Comparison of ENCODE assay signal across 28 mouse cellular contexts in genomic region chr9:110273507-110273906, GRCm38 (mm10). TPM values are rescaled to one million over a fixed set of nuclear protein-coding genes. Genes with fewer than 3 reads are reported as not detected.
A peak's percentile ranks its signal among the peaks of the same experiment; 100 is the strongest.
DNase-seq lines count a peak whose midpoint lies in the region; ATAC-seq and TF ChIP-seq lines count a peak whose summit lies in the region.
"Had no signal": no experiment of that assay in that cellular context is flagged by ENCODE, and none has a peak within 500 bp of the region (broad histone marks: within the 10 kb centered on the region; RNA-seq: fewer than 3 reads in every experiment).

No protein-coding gene starts in this region.

- no peak overlapping the region for H3K9ac ChIP-seq in hindbrain, postnatal 0 days (replicated peaks; ENCODE audit: low read length)
- H3K9ac ChIP-seq in hindbrain, embryonic 16.5 days (ENCODE audit: low read depth, low read length): no peak overlapping the region
- no peak overlapping the region for H3K9ac ChIP-seq in midbrain, postnatal 0 days (replicated peaks; ENCODE audit: low read length, poor library complexity, severe bottlenecking)
- no peak overlapping the region for H3K9ac ChIP-seq in midbrain, embryonic 13.5 days (replicated peaks)
- H3K9ac ChIP-seq: embryonic facial prominence, embryonic 13.5 days; forebrain, embryonic 12.5 days; forebrain, embryonic 15.5 days; hindbrain, embryonic 12.5 days; hindbrain, embryonic 15.5 days had no signal

- ATAC-seq in hindbrain, postnatal 0 days: no peak
- ATAC-seq in hindbrain, embryonic 16.5 days: no peak
- no peak for ATAC-seq in midbrain, postnatal 0 days (ENCODE audit: low FRiP score)
- ATAC-seq in midbrain, embryonic 13.5 days: no peak
- ATAC-seq in megakaryocyte progenitor cell, adult 5-6 weeks (replicated peaks; ENCODE audit: poor library complexity): 0 out of 2 replicates have a peak, but pooled peaks have one; percentile 31
- ATAC-seq: activated CD4-positive, CD25-positive, alpha-beta regulatory T cell, adult 4 months; forebrain, embryonic 15.5 days; inflammation-experienced regulatory T-cells, adult 6 months had no signal

- 74% methylated on average over 4 of the region's 4 CpGs for WGBS in hindbrain, postnatal 0 days
- WGBS in hindbrain, embryonic 16.5 days: 80% methylated on average over 4 of the region's 4 CpGs
- 71% methylated on average over 4 of the region's 4 CpGs for WGBS in midbrain, postnatal 0 days
- 80% methylated on average over 4 of the region's 4 CpGs for WGBS in midbrain, embryonic 13.5 days

- no peak overlapping the region for H3K4me2 ChIP-seq in hindbrain, postnatal 0 days (ENCODE audit: low read depth, low read length)
- H3K4me2 ChIP-seq in hindbrain, embryonic 16.5 days (ENCODE audit: low read length): no peak overlapping the region
- no peak overlapping the region for H3K4me2 ChIP-seq in midbrain, postnatal 0 days (ENCODE audit: low read depth, low read length, poor library complexity, severe bottlenecking)
- no peak overlapping the region for H3K4me2 ChIP-seq in midbrain, embryonic 13.5 days (replicated peaks)
- H3K4me2 ChIP-seq: embryonic facial prominence, embryonic 13.5 days; forebrain, embryonic 12.5 days; forebrain, embryonic 15.5 days; heart, embryonic 11.5 days; hindbrain, embryonic 12.5 days; hindbrain, embryonic 15.5 days had no signal

- no peak overlapping the region for H3K4me3 ChIP-seq in hindbrain, postnatal 0 days (ENCODE audit: low read length)
- H3K4me3 ChIP-seq in hindbrain, embryonic 16.5 days (ENCODE audit: low read length): no peak overlapping the region
- H3K4me3 ChIP-seq in midbrain, postnatal 0 days (ENCODE audit: low read depth, low read length): no peak overlapping the region
- H3K4me3 ChIP-seq in midbrain, embryonic 13.5 days (replicated peaks): no peak overlapping the region
- H3K4me3 ChIP-seq: embryonic facial prominence, embryonic 10.5 days; embryonic facial prominence, embryonic 13.5 days; erythroblast, embryonic 14.5 days; forebrain, embryonic 12.5 days; forebrain, embryonic 15.5 days; gastrocnemius, adult 2 months; hindbrain, embryonic 12.5 days; hindbrain, embryonic 15.5 days had no signal

- H3K36me3 ChIP-seq in hindbrain, postnatal 0 days (ENCODE audit: insufficient read depth, low read length): no peaks in the 10 kb centered on the region
- H3K36me3 ChIP-seq in hindbrain, embryonic 16.5 days (ENCODE audit: control insufficient read depth, insufficient read depth, low read length): no peaks in the 10 kb centered on the region
- H3K36me3 ChIP-seq in midbrain, postnatal 0 days (ENCODE audit: insufficient read depth, low read length): no peaks in the 10 kb centered on the region
- H3K36me3 ChIP-seq in midbrain, embryonic 13.5 days: no peaks in the 10 kb centered on the region
- H3K36me3 ChIP-seq: embryonic facial prominence, embryonic 10.5 days; embryonic facial prominence, embryonic 13.5 days; forebrain, embryonic 12.5 days; forebrain, embryonic 15.5 days; G1E; hindbrain, embryonic 12.5 days; hindbrain, embryonic 15.5 days had no signal

- no peak for TF ChIP-seq CTCF in hindbrain, postnatal 0 days (IDR thresholded peaks at IDR 0.05; ENCODE audit: low read depth)
- no peak for TF ChIP-seq CTCF in midbrain, postnatal 0 days (IDR thresholded peaks at IDR 0.05)

- DNase-seq in hindbrain, postnatal 0 days (ENCODE audit: low spot score): peak; percentile 26
- DNase-seq in midbrain, postnatal 0 days (ENCODE audit: low spot score): peak; percentile 30
- peak; percentile 69 for DNase-seq in MEL-GATA-1-ER (ENCODE audit: extremely low read depth, low read depth)
- no peak for DNase-seq in layer of hippocampus, adult 9-11 months
- DNase-seq: adrenal gland, adult 8-10 months; adrenal gland, postnatal 25 days; B cell, adult 2 months; cerebellum, adult 18-20 months; cerebellum, adult 9-10 months; cerebellum, postnatal 14 days; embryo, embryonic 11 days; gastrocnemius, adult 2 months; gastrocnemius, postnatal 14 days had no signal

- H3K27me3 ChIP-seq in hindbrain, postnatal 0 days (ENCODE audit: insufficient read depth, low read length): no peaks in the 10 kb centered on the region
- H3K27me3 ChIP-seq in hindbrain, embryonic 16.5 days (replicated peaks; ENCODE audit: control insufficient read depth, insufficient read depth, low read length): no peaks in the 10 kb centered on the region
- no peaks in the 10 kb centered on the region for H3K27me3 ChIP-seq in midbrain, postnatal 0 days (ENCODE audit: insufficient read depth, low read length)
- no peaks in the 10 kb centered on the region for H3K27me3 ChIP-seq in midbrain, embryonic 13.5 days
- H3K27me3 ChIP-seq: CH12.LX; embryonic facial prominence, embryonic 13.5 days; forebrain, embryonic 12.5 days; forebrain, embryonic 15.5 days; hindbrain, embryonic 12.5 days; hindbrain, embryonic 15.5 days had no signal

- H3K9me3 ChIP-seq in hindbrain, postnatal 0 days (ENCODE audit: low read length): no peaks in the 10 kb centered on the region
- H3K9me3 ChIP-seq in hindbrain, embryonic 16.5 days (ENCODE audit: control insufficient read depth, low read length): no peaks in the 10 kb centered on the region
- no peaks in the 10 kb centered on the region for H3K9me3 ChIP-seq in midbrain, postnatal 0 days (ENCODE audit: low read length)
- no peaks in the 10 kb centered on the region for H3K9me3 ChIP-seq in midbrain, embryonic 13.5 days
- H3K9me3 ChIP-seq: embryonic facial prominence, embryonic 10.5 days; embryonic facial prominence, embryonic 13.5 days; forebrain, embryonic 12.5 days; forebrain, embryonic 15.5 days; G1E; hindbrain, embryonic 12.5 days; hindbrain, embryonic 15.5 days had no signal

- H3K27ac ChIP-seq in hindbrain, postnatal 0 days: no peak overlapping the region
- H3K27ac ChIP-seq in hindbrain, embryonic 16.5 days (ENCODE audit: low read depth, low read length): no peak overlapping the region
- no peak overlapping the region for H3K27ac ChIP-seq in midbrain, postnatal 0 days (ENCODE audit: low read depth, low read length)
- H3K27ac ChIP-seq in midbrain, embryonic 13.5 days: no peak overlapping the region
- H3K27ac ChIP-seq: embryonic facial prominence, embryonic 10.5 days; embryonic facial prominence, embryonic 13.5 days; forebrain, embryonic 12.5 days; forebrain, embryonic 15.5 days; gastrocnemius, adult 2 months; hindbrain, embryonic 12.5 days; hindbrain, embryonic 15.5 days had no signal

- no peaks in the 10 kb centered on the region for H3K4me1 ChIP-seq in hindbrain, postnatal 0 days (ENCODE audit: insufficient read depth, low read length)
- no peaks in the 10 kb centered on the region for H3K4me1 ChIP-seq in hindbrain, embryonic 16.5 days (ENCODE audit: control insufficient read depth, insufficient read depth, low read depth, low read length)
- no peaks in the 10 kb centered on the region for H3K4me1 ChIP-seq in midbrain, postnatal 0 days (ENCODE audit: insufficient read depth, low read length)
- H3K4me1 ChIP-seq in midbrain, embryonic 13.5 days (replicated peaks): no peaks in the 10 kb centered on the region
- H3K4me1 ChIP-seq: embryonic facial prominence, embryonic 10.5 days; embryonic facial prominence, embryonic 13.5 days; forebrain, embryonic 15.5 days; hindbrain, embryonic 12.5 days; hindbrain, embryonic 15.5 days had no signal

RNA-seq across cellular contexts. Expression of gene Cspg5, which starts 29.9 kb away (rescaled TPM):
- 412 and 470 TPM in 2 replicates for total RNA-seq in hindbrain, postnatal 0 days (2014; rRNA removed)
- 261 and 266 TPM in 2 replicates for polyA plus RNA-seq in hindbrain, postnatal 0 days (2015; fragmentation: Nextera tagmentation; extraction: Ambion mirVana)
- 207 and 212 TPM in 2 replicates for polyA plus RNA-seq in hindbrain, embryonic 16.5 days (2015; fragmentation: Nextera tagmentation; extraction: Ambion mirVana)
- 456 and 504 TPM in 2 replicates for total RNA-seq in midbrain, postnatal 0 days (2014; rRNA removed)
- polyA plus RNA-seq in midbrain, postnatal 0 days (2015; fragmentation: Nextera tagmentation; extraction: Ambion mirVana): 325 and 340 TPM in 2 replicates
- polyA plus RNA-seq in midbrain, embryonic 13.5 days (2015; fragmentation: Nextera tagmentation; extraction: Ambion mirVana): 58.9 and 70.2 TPM in 2 replicates
- 0.05 and 0.07 TPM in 2 replicates for total RNA-seq in megakaryocyte progenitor cell, adult 5-6 weeks (2015)
- total RNA-seq in megakaryocyte progenitor cell, adult 5-6 weeks (2017): 0.03 and 0.75 TPM in 2 replicates

RNA-seq across cellular contexts. Expression of gene Elp6, which starts 31.5 kb away (rescaled TPM):
- 27.6 and 30.9 TPM in 2 replicates for total RNA-seq in hindbrain, postnatal 0 days (2014; rRNA removed)
- polyA plus RNA-seq in hindbrain, postnatal 0 days (2015; fragmentation: Nextera tagmentation; extraction: Ambion mirVana): 30.0 and 31.1 TPM in 2 replicates
- polyA plus RNA-seq in hindbrain, embryonic 16.5 days (2015; fragmentation: Nextera tagmentation; extraction: Ambion mirVana): 39.0 and 40.2 TPM in 2 replicates
- total RNA-seq in midbrain, postnatal 0 days (2014; rRNA removed): 28.8 and 35.5 TPM in 2 replicates
- 30.5 and 34.8 TPM in 2 replicates for polyA plus RNA-seq in midbrain, postnatal 0 days (2015; fragmentation: Nextera tagmentation; extraction: Ambion mirVana)
- 46.1 and 46.2 TPM in 2 replicates for polyA plus RNA-seq in midbrain, embryonic 13.5 days (2015; fragmentation: Nextera tagmentation; extraction: Ambion mirVana)
- 9.9 and 12.1 TPM in 2 replicates for total RNA-seq in megakaryocyte progenitor cell, adult 5-6 weeks (2015)
- total RNA-seq in megakaryocyte progenitor cell, adult 5-6 weeks (2017): 9.3 and 9.4 TPM in 2 replicates

RNA-seq across cellular contexts. Expression of gene Scap, which starts 59.6 kb away (rescaled TPM):
- 162 and 168 TPM in 2 replicates for total RNA-seq in hindbrain, postnatal 0 days (2014; rRNA removed)
- polyA plus RNA-seq in hindbrain, postnatal 0 days (2015; fragmentation: Nextera tagmentation; extraction: Ambion mirVana): 48.6 and 50.9 TPM in 2 replicates
- polyA plus RNA-seq in hindbrain, embryonic 16.5 days (2015; fragmentation: Nextera tagmentation; extraction: Ambion mirVana): 57.8 and 59.0 TPM in 2 replicates
- total RNA-seq in midbrain, postnatal 0 days (2014; rRNA removed): 146 and 162 TPM in 2 replicates
- polyA plus RNA-seq in midbrain, postnatal 0 days (2015; fragmentation: Nextera tagmentation; extraction: Ambion mirVana): 56.6 and 59.3 TPM in 2 replicates
- 40.6 and 41.9 TPM in 2 replicates for polyA plus RNA-seq in midbrain, embryonic 13.5 days (2015; fragmentation: Nextera tagmentation; extraction: Ambion mirVana)
- total RNA-seq in megakaryocyte progenitor cell, adult 5-6 weeks (2015): 26.1 and 33.6 TPM in 2 replicates
- total RNA-seq in megakaryocyte progenitor cell, adult 5-6 weeks (2017): 22.1 and 29.4 TPM in 2 replicates
